Mouse (Mus musculus) erythroblast, embryonic 14.5 days (primary cell): ENCODE results near the gene Smarcal1.

ENCODE experiments used
- GATA1 ChIP-seq: IDR thresholded peaks from 2 replicates; pipeline ENCODE4 v1.6.1; 2012; ENCODE audit warnings: low read length, inconsistent platforms, mixed read lengths
- TAL1 ChIP-seq: IDR thresholded peaks from 3 replicates; pipeline ENCODE4 v1.6.1; 2012; ENCODE audit warnings: low read length, inconsistent platforms, mixed read lengths

- TF ChIP-seq TAL1, result no peak
- no peak for TF ChIP-seq GATA1
Measured at GRCm38 (mm10) chr1:72550317-72550716, 32.7 kb upstream of the Smarcal1 start.
